Mouse (Mus musculus) cerebellum, postnatal 10 days (tissue): ENCODE measurements at regions not wholly inside any gene's neighbourhood (a gene's known extent, or its start where the extent isn't known, plus 50 kb on each side); places are given as distances from the start of the nearest gene placed in this dataset.

Source experiments
- DNase-seq, 2 experiments: peaks; one replicate each; pipeline ENCODE4 v3.0.0; 2021; ENCODE audit warnings: mixed read lengths in 2 of 2

DNA sequence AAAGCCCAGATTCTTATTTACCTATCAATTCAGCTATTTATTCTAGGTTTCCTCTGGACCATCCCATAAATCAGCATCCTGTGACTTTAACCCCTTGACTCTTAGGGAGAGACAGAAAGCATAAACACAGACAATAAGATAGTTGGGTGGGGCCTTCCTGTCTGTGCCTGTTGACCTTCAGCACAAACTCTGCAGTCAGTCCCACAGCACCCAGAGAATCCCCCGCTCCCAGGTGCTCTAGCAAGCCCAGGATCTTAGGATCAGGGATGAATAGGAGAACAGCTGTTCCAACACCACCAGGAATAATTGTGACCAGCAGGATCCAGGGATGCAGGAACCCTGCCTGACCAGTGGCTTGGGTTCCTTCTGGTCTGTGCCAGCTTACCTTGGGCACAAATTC is 107.8 kb downstream of the Basp1 start:
- DNase-seq: no peak

DNA sequence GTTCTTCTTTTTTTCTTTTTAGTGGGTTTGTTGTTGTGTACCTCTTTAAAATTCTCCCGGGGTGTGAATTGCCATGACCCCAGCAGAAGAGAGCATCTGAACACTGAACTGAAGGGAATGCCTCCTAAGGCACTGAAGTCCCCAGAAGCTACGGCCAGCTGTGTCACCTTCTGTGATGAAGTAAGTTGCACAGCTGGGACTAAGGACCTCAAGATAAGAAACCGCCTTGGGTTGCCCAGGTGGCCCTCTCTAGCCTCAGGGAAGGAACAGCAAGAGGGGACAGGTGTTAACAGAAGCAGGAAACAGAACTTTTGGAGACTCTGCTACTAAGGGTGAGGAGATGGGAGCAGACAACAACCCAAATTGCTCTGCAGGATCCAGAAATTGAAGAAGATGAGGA is 110.2 kb downstream of the Basp1 start:
- DNase-seq: no peak

DNA sequence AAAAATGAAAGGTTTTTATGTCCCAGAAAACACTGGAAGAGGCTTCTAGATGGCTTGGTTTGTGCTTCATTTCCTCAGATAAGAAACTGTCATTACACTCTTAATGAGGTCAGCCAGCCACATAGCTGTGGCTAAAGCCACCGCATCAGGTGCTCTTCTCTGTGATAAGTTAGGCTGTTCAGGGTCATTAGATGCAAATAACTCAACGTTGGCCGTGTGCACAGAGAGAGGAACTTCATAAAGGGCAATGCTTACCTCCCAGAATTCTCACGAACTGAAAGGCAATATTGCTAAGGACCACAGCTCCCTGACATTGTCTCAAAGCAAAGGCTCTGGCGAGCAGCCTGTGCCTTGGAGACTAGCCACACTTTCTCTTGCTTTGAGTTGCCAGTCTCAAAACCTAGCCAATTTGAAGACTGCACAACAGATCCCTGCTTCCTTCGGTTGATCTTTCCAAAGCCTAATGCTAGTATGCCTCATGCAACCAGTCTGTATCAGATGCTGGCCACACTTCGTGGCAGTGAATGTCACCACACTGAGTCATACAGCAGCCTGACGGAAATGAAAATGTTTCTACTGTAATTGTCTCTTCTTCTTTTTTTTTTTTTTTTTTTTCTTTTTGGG is 110.8 kb downstream of the Basp1 start:
- DNase-seq: peak; percentile 83 to 85

DNA sequence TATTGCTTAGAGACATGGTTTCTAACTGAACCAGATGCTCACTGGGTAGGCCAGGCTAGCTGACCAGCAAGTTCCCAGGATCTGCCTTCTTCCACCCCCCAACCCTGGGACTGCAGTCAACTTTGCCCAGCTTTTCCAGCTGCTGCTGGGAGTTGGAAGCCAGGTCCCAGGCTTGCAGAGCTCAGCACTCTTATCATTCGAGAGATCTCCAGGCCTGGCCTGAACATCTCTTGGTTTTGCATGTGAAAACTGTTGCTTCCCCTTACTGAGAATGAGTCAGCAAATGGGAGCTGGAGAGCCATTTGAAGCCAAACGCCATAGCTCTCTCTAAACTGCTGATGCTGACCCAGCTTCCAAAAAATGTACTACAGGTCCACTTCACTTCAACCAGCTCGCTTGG is 111.8 kb downstream of the Basp1 start:
- no peak for DNase-seq

DNA sequence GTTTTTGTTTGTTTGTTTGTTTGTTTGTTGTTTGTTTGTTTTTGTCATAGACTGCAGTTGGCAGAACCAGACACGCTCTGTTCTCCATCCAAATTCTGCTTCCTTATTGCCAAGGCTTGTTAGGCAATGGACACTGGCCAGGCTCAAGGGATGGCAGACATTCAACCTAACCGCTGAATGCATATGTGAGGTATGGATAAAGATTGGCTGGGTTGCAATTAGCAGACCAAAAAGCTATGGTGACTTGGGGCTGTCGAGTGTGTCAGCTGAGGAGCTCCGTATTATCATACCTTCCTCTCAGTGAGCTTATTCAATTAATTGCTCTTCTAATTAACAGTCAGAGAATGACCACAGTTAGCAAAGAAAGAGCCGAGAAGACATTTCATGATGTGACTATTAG is 116.3 kb downstream of the Basp1 start:
- peak; percentile 68 to 70 for DNase-seq

DNA sequence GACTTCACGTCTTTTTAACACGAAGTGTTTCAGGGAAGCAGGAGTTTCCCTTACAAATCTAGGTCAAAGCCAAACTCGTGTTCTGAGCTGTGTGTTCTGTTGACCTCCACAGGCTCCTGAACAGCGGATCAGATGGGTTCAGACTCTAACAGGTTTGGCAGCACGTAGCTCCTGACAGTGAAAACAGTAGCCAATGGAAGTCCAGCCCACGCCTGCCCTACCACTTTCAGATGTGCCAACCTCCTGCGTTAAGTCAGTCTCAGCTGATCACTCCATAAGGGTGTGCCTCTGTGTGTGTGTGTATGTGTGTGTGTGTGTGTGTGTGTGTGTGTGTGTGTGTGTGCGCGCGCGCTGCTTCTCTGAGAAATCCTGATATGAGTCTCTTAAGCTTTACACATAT is 116.8 kb downstream of the Basp1 start:
- peak in 1 of 2 experiments; percentile 19 for DNase-seq

DNA sequence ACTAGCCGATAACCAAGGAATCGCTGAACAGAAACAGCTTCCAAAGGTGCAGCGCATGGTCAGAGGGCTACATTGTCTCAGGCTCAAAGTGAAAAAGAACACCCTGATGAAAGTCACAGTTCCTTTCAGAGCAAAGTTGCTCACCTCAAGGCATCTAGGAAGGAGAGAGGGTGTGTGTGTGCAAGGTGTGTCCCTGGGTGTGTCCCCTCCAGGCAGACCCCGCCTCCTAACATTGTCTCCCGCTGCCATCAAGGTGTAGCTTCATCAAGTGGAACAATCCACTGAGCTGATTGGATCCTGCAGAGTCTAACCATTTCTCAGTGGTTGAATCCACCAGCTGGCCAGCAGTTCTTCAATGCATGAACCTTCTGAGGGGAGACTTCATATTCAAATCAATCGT is 117.8 kb downstream of the Basp1 start:
- no peak for DNase-seq

DNA sequence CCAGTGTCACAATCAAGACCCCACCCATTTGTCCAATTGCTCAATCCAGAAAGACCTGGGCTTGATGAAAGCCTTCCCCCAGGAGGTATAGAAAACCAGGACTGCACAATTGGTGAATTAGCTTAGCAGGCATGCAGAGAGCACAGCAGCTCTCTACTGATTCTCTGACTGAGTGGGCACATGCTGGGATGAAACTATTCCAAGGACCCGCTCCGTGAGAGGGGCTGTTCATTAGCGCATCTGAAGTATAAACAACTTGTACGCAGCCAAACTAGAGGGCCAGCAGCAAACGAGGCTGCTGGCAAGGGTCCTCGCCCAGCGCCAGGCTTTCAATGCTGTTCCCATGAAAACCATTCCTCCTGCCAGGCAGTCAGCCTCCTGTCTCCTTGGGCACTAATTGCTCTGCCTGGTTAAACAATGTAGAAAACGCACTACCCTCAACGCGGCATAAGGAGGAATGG is 122.3 kb downstream of the Basp1 start:
- DNase-seq: peak; percentile 84 to 88

DNA sequence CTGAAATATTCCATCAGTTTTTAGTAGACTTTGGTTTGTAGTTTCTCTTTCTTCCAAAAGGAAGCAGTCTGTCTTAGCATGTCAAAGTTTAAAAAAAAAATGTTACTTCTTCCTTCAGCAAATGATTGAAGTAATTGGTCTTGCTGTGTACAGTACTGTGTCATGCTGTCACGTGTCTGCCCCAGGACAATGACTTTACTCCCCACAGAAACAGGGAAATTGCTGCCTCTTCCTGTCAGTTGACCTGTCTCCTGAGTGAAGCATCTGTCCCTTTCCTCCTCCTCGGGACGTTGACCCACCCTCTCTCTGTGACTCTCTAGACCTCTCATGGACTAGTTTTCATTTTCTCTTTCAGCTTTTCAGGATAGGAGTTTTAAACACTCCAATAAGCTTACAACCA is 125.7 kb downstream of the Basp1 start:
- DNase-seq: no peak

DNA sequence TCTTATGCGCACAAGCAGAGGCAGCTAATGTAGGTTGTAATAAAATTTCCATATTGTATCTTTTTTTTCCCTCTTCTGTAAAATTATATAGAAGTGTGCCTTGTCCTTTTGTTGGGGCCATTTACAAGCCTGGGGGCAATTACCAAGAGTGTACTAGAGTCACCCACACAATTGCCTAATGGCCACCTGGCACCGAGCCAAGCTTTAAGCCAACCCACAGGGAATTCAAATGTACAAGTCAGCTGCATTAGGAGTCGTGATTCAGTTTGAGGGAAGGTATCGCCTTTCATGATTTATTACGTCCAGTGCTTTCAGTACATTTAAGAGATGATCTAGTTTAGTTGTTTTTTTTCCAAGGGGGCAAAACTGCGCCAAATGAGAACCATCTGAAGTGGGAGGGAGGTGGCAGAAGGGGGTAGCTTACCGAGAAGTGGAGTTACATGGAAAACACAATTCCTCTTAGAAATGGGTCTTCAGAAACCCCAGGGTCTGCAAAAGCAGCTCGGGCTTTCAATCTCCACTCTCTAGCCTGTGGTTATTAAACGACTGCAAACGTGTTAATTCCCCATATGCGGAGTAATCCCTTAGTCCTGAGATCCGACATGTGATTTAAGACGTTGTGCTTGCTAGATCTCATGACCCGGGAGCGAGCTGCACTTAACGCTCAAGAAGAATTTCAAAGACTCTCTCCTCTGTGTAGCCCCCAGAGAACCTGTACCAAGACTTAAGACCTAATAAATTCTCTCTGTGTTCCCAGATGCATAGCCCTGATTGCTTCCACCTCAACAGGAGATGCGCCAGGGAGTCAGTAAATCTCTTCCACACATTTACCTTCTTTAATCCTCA is 129.0 kb downstream of the Basp1 start:
- DNase-seq: peak; percentile 52 to 56

DNA sequence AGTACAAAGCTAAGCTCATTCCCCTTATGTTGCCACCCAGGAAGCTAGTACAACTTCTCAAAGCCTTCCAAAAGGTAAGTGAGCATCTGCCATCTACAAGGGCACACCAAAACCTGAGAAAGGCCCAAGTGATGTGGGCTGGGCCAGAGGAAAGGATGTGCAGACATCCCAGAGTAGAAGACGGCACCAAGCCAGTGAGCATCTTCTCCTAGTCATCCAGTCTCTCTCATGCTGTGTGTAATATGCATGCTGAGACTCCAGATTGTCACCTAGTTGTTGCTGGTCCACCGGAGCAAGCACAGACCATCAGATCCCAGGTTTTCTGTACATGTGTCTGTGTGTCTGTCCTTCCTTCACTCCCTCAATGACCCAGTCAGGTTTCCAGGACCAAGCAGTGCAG is 129.9 kb downstream of the Basp1 start:
- DNase-seq: peak; percentile 51 to 61

DNA sequence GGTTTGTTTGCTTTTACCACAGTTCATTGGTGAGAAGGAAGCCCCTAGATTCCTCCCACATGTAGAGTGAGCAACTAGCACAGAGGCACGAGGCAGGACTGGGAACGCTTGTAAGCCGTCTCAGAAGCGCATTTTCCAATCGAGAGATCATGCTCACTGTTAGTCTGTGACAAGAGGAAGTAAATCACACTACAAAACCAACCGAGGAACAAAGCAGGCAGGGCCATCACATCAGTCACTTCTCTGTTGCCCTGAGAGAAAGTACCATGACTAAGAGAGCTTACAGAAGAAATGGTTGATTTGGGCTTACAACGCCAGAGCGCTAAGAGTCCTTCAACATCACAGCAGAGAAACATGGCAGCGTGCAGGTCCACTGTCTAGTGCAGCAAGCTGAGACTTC is 131.2 kb downstream of the Basp1 start:
- no peak for DNase-seq

DNA sequence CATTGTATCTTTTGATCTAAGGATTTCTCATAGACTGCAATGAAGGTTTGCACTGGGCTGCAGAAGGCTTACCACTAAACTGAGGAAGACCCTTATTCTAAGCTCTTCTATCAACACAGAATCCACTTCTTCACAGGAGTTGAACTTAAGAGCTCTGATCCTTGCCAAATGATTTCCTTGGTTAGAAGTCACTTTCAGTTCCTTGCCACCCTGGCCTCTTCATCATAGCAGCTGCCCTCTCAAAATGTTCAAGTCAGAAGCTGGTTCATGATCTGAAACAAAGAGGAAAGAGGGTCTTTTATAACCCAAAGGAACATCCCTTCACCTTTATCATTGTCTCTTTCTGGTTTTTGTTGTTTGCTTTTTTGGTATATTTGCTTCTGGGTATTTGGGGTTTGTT is 131.6 kb downstream of the Basp1 start:
- no peak for DNase-seq

DNA sequence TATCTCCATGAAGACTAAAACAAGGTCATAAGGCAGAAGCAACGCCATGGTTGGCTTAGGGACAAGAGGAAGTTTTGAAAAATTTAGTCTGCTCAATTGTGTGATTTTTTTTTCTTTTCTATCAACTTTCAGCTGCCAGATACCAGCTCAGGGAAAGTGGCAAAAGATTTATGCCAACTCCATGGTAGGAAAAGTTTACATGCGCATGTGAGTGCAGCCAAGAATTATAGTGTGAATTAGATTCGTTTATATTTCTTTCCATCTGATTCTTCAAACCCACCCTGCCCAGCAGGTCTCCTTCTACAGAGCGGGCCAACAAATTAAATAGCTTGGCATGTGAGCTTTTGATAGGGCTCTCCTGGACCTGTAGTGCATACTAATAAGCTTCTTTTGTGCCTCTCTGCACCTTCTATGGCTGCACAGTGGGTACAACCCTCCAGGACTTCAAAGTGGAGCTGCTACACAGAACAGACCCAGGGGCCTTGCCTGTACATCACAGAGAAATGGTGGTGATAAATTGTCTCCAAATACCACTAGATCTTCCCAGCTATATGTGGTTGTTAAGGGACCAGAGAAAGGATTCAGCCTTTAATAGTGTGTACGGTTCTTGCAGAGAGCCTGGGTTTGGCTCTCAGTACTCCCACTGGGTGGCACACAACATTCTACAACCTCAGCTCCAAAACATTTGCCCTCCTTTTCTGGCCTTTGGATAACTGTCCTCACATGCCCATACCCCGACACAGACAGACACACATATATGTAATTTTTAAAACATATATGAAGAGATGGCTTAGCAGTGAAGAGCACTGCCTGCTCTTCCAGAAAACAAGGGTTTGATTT is 135.0 kb downstream of the Basp1 start:
- DNase-seq: peak in 1 of 2 experiments; percentile 52

DNA sequence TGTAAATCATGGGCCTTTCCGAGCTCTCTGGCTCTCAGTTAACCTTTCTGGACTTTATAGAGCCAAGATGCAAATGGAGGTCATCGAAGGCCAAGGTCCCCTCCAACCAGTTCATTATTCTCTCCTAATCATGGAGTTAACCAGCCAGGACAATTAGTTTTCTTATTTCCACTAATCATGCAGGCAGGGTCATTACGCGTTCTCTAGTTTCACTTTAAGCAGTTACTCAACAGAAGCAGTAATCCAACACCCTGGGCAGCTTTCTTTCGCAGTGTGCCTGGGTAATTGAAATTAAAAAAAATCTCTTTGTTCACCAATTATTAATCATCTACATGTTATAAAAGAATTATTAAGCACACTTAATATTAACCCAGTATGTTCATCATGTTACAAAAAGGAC is 137.3 kb downstream of the Basp1 start:
- DNase-seq: no peak

DNA sequence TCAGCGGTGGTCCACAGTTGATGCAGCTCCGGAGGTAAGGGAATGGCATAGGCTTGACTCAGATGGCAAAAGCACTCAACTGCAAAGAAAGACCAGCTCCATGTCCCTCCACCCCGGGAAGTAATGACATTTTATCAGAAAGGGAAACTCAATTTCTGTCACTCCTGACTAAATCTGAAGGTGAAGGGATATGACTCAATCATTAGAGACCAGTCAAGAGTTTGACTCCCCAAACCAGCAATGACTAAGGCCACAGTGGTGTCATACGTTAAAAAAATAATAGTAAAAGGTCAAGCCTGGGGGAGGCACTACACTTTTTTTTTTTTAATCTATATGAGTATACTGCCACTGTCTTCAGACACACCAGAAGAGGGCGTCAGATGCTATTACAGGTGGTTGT is 141.7 kb downstream of the Basp1 start:
- no peak for DNase-seq

DNA sequence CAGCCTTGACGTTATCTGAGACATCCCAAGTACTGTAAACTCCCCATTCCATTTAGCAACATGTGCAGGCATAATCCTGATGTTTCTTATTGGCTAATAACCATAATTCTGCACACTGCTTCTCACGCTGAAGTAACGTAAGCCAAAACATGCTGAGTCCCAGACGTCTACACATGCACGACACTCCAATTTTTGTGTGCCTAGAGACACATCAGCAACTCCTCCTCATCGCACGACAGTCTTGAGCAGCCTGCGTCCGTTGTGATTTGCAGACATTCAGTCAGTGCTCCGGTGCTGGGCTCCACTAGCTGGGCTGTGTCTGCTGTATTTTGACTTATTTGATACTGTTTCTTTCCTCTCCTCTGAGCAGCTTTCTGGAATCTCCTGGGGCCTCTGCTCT is 143.2 kb downstream of the Basp1 start:
- DNase-seq: no peak

DNA sequence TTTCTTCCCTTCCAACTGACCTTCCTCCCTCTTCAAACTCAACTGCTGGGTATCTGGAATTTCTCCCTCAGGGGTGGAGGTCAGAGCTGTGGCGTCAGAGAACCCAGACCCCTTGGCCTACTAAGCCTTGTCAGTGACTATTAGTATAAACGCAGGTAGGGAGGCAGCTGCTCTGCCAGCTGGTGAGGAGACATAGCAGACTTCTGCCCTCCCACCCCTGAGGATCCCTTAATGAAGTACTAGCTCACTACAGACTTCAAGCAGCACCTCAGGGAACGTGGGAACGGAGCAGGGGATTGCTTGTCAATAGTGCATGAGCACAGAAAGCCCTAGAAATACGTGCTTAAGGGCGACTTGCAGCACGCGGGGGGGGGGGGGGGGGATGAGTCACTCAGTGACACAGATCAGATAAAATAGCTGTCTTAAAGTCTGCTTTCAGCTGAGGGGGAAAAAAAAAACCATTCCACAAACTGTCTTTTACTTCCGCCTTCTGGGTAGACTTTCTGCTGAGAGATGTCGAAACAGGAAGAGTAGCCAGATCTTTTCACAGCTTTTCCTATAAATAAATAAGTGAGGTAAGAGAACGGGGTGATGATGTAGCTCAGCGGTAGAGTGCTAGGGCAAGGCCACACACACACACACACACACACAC is 144.1 kb downstream of the Basp1 start:
- DNase-seq: no peak

DNA sequence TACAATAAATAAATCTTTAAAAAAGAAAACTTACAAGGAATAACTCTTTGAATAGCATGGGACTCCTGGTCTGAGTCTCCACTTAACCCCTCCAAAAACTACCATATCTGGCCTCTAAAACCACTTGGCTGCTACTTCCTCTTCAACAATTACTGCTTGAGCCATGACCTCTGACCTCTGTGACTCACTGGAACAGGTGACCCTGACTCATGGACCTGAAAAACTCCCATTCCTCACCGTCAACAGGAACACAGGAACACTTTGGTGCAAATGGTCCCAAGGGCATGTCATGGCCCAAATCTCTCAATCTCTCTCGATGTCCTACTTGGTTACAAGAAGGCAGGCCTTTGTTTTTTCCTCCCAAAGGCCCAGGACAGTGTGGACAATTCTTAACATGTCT is 145.1 kb downstream of the Basp1 start:
- DNase-seq: no peak

DNA sequence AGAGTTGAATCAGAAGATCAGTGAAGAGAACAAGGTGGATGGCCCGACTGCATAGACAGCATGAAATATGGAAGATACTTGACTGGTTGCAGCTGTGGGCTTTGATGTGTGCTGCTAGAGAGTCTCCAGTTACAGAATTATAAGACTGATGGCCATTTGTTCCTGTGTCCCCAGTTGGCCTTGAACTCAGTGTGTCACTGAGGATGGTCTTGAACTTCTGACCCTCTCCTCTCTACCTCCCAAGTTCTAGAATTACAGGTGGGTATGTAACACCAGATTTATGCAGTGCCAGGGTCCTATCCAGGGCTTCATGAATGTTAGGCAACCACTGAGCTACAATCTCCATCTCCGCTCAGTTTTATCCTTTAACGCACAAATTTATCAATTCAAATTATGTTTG is 146.1 kb downstream of the Basp1 start:
- no peak for DNase-seq

DNA sequence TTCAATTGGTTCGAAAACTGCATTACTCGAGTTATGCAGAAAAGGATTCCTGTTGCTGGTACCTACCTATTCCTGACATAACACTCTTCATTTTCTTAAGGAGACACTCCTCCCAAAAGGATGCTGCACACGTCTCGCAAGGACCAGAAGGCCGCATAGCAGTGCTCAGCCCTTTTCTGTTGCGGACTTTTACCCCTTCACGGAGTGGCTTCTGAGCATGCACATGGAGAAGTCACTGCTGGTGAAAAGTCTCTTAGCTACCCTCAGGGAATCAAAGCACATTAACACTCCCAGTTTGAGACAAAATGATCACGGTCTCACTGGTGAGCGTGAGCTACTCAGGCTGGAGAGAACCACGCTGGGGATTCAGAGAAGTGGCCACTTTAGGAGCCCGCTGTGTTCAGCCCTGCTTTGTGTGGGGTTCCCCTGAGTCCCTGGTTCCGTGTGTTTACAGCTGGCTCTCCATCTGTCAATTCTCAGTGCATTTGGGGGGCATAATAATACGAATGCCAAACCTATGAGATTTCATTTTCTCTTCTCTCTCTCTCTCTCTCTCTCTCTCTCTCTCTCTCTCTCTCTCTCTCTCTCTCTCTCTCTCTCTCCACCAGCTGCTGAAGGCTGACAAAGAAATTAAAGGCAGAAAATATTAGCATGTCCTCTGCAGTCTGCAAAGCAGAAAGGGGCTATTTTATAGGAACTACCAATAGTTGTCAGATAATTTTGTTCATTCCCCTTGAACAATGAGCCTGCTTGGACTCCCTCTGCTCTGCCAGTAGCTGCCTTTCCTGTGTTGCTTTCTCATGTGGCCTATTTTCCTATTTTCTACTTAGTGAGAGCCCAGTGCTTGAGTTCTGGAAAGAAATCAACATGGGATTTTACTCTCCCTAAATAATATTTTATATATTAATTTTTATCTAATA is 160.7 kb downstream of the Basp1 start:
- DNase-seq: peak; percentile 49 to 50

DNA sequence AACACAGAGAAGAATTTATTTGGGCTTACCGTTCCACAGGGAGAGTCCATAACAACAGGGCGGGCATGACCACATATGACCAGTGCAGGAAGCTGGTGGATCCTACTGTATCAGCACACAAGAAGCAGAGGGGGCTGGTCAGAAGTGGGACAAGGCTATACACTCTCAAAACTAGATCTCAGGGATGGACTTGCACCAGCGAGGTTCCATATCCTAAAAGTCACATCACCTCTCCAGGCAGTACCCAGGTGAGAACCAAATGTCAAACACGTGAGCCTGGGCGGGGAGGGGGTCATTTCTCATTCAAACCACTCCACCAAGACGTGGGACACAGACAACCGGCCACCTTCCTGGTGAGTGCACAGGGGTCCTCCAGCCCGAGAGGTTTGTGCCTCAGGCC is 167.9 kb downstream of the Basp1 start:
- DNase-seq: no peak
